Mouse (Mus musculus) erythroblast, embryonic 14.5 days (primary cell): Measurements from ENCODE around the gene Hmx3.

Source experiments
- GATA1 ChIP-seq: IDR thresholded peaks from 2 replicates; pipeline ENCODE4 v1.6.1; 2012; ENCODE audit warnings: low read length, inconsistent platforms, mixed read lengths
- TAL1 ChIP-seq: IDR thresholded peaks from 3 replicates; pipeline ENCODE4 v1.6.1; 2012; ENCODE audit warnings: low read length, inconsistent platforms, mixed read lengths

DNA sequence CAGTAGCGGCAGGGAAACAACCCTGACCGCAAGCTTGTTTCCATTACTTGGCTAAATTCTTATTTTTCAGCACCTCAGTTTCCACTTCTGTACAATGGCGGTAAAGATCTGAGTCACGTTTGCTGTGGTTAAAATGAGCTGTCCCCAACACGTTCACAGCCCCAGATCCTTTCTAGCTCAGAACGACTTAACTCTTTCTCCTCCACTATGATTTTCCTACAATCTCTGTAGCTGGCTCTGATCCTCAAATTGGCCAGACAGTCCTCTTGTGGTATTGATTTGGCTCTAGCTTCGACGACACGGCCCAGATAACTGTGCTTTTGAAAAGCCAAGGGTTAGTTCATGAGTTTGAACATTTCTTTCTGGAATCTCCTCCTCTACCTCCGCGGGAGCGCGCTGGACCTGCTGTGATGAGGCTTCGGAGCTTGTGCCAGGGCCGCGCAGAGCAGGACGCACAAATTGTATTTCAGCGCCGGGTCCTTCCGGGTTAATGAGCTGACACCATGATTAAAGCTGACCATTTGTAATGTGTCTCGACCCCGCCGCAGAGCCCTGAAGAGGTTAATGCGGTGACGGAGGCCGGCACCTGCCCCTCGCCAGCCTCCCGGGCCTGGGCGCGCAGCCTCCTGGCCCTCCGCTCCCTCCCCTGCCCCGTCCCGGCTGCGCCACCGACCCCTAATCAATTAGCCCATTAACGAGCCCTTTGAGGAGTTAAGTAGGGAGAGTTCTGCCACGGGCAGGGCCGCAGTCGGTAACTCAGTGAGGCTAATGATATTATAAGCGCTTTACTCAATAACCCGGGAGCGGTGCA, 9.5 kb downstream of the Hmx3 start:
- TF ChIP-seq TAL1 = no peak
- no peak for TF ChIP-seq GATA1
